Mouse (Mus musculus): ENCODE measurements around the gene Tmem186.

The Tmem186 gene

DNA sequence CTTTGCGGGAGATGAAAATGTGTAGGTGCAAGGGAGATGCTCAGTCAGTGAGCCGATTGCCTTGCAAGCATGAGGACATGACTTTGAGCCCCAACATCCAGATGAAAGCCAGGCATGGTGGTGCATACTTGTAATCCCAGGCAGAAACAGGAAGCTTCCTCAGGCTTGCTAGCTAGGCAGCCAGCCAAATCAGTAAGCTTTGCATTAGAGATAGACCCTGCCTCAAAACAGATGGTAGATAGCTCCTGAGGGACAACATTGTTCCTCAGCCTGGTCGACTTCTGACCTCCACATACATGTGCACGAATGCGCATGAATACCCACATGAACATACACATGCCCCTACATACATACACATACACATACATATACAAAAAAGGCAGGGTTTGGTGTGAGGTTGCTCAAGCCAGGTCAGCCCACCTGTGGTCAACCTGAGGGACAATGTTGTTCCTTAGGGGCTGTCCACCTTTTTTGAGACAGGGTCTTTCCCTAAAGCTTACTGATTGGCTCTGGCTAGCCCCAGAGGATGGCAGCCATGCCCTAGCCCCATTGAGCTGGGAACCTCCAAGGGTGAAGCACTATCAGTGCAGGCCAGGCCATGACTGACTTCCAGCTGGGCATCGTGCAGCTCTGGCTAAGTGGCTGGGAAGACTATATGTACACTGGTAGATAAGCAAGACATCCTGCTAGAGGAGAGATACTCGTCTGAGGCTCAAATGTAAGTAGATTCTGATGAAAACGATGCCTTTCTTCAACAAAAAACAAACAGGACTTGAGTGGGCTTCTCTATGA is 25.1 kb downstream of the Tmem186 start:
- DNase-seq (ENCODE audit: low spot score), result no peak

DNA sequence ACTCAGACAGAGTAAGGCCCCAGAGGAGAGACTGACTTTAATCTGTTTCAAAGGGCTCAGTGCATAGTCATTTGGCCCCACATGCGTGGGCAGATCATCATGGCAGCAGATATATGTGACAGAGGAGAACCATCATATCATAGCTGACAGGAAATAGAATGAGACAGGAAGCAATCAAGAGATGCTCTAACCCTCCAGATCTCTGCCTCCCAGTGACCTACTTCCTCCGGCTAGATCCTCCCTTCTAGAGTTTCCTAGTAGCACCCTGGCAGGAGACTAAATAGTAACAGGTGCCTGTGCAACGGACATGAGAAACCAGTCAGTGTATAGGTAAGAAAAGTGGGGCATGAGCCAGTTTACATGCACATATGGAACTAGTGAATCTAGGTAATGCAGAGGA is 27.1 kb downstream of the Tmem186 start:
- no peak for DNase-seq (ENCODE audit: low spot score)

DNA sequence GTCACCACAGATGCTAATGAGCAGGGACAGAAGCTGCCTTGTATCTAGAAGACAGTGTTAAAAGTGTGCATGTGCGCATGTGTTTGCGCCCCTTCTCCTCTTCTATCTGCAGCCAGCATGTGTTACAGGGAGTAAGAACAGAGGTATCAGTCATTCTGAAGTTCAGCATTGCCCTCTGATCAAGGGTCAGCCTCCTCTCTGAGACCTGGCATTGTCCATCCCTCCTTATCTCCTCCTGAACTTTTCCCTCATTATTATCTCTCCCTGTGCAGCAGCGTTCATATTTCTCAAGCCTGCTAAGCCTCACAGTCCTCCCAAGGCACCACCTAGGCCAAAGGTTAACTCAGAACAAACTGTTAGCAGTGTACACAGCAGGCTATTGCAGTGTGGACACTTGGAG is 33.7 kb downstream of the Tmem186 start:
- DNase-seq (ENCODE audit: low spot score), result no peak

DNA sequence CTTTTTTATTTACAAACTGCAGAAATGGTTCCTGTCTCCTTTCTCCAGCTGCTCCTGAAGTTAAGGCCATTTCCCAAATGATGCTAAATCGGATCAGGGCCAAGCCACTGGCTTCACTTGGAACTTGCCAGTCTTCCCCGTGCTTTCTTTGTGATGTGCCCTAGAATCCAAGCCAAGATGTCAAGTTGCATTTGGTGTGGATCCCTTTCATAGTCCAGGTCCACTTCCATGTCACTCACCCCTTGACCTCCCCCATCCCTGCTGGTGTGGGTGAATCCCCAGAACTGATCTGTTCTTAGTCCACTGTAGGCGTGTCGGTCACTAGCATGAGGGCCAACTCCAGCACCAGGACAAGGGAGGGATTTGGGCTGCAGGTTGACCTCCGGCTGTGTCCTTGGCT is 40.0 kb downstream of the Tmem186 start:
- DNase-seq (ENCODE audit: low spot score), result no peak

DNA sequence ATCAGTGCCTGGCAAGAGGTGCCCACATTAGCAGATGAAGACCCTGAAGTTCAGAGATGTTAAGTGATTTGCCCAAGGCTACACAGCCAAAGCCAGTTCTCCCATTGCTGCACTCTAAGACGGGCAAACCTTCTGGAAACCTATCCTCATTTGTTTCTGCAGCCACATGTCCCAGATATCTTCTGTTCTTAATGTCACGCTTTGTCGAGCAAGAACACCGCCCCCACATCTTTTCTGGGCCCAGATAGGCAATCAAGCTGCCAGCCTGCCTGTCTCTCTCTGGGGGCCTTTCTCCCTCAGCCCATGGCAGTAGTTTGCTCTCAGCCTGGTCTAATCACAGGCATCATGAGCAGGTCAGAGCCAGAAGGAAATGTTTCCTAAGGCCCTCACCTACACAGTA is 41.2 kb downstream of the Tmem186 start:
- no peak for DNase-seq (ENCODE audit: low spot score)

DNA sequence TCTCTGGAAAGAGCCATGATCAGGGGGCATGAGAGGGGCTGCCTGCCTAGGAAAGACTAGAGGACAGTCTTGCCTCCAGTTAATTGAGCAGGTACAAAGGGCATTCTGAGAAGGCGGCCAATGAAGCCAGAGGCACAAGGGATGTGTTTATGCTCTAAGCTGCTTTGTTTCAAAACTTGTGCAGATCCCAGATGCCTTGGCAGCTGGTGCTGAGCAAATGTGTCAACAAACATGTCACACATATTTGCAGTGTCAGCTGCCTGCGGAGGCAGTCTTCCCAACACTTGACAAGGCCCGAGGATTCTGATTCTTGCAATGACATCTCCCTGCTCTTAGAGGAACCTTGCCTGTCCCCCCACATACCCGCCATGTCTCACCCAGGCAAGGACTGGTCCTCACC is 42.1 kb downstream of the Tmem186 start:
- DNase-seq (ENCODE audit: low spot score), result no peak

DNA sequence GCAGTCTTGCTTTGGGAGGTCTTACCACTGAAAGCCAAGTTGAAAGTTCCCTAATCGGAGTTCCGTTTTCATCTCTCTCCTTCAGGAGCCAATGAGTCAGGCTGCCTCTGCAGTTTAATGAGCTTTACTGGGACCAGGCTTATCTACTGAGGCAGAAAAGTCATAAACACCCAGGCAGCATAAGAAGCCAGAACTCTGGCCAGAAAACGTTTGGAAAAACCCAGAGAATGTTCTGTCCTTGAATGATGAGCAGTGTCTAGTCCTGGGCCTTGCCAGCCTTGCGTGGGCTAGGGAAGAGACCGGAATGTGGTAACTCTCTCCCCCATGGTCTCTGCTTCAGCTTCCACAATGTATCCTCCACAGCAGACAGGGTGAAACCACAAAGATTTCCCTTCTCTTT is 52.5 kb downstream of the Tmem186 start:
- DNase-seq (ENCODE audit: low spot score), result no peak

DNA sequence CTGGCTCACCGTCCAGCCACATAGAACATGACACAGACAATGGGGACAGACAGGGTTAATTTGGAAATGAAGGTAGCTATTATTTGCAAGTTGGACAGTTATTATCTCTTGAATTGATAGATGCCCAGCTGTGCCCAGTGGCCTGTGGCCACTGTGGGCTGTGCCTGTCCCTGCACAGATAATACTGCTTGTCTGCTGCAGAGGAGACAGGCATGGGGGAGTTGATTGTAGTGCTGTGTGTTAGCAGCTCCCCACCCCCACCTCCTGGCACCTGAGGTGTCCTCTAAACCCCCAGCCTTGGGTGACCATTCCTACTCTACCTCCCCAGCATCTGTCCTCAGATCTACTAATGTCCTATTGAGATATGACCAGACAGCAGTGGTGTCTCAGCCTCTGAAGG is 53.3 kb downstream of the Tmem186 start:
- no peak for DNase-seq (ENCODE audit: low spot score)
